Mouse (Mus musculus) bone marrow macrophage, adult 2 months (primary cell): Measurements from ENCODE around the gene Pcsk2. TPM values are rescaled to one million over a fixed set of nuclear protein-coding genes. Genes with fewer than 3 reads are reported as not detected.

ENCODE experiments used
- H3K27ac ChIP-seq: 2 replicates; pipeline ENCODE4 v1.5.1; 2012; ENCODE audit warnings: low read depth, low read length; ENCODE audit not compliant: insufficient read depth
- H3K4me1 ChIP-seq: 2 replicates; pipeline ENCODE4 v1.6.1; 2012; ENCODE audit warnings: low read length; ENCODE audit not compliant: control insufficient read depth, insufficient read depth
- H3K4me3 ChIP-seq: 2 replicates; pipeline ENCODE4 v1.5.1; 2012; ENCODE audit warnings: mild to moderate bottlenecking, low read length, moderate library complexity; ENCODE audit not compliant: insufficient read depth
- CTCF ChIP-seq: IDR thresholded peaks from 2 replicates; pipeline ENCODE4 v1.5.1; 2012; ENCODE audit warnings: low read depth, mild to moderate bottlenecking, low read length, moderate library complexity
- POLR2A ChIP-seq: IDR thresholded peaks from 2 replicates; pipeline ENCODE4 v1.6.1; 2012; ENCODE audit warnings: mild to moderate bottlenecking, low read depth, low read length, borderline replicate concordance
- polyA plus RNA-seq: library from polyadenylated mRNA; stranded (reverse); fragments of >200 nt; gene quantifications from 2 replicates; pipeline ENCODE4 v1.2.4, GENCODE M21; 2012; ENCODE audit not compliant: missing spikeins, insufficient read depth, insufficient read length

The Pcsk2 gene
- polyA plus RNA-seq, 1 experiment, result not detected

- no peak overlapping the region for H3K27ac ChIP-seq
- peaks cover 16% of the 10 kb centered on the region for H3K4me1 ChIP-seq
- no peak overlapping the region for H3K4me3 ChIP-seq
- no peak for TF ChIP-seq POLR2A
- TF ChIP-seq CTCF, result no peak
Measured at GRCm38 (mm10) chr2:143835820-143836219, 289.9 kb downstream of the Pcsk2 start.

- TF ChIP-seq CTCF, result peak; percentile 34; the same call in 1 of the 2 replicates
- TF ChIP-seq POLR2A, result no peak
- H3K4me3 ChIP-seq, result no peak overlapping the region
- H3K27ac ChIP-seq, result no peak overlapping the region
- H3K4me1 ChIP-seq, result peaks cover 16% of the 10 kb centered on the region
Measured at GRCm38 (mm10) chr2:143837291-143837701, 291.3 kb downstream of the Pcsk2 start.

DNA sequence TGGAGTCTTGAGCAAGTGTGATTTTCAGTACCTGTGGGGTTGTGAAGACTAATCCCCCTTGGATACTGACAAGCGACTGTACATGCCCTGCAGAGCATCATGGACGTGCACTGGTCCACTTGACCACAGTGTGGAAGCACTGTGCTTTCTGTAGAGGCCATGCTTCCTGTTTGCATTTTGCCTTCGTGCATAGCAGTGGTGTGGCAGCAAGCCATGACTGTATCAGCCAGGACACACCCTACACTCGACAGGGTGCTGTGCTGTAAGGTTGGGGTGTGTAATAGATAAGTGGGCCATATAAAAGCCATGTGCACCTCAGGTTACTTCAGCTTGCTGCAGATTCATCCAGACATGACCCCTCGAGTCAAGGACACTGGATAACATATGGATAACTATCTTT, 292.7 kb downstream of the Pcsk2 start:
- no peak overlapping the region for H3K27ac ChIP-seq
- TF ChIP-seq CTCF, result no peak
- no peak for TF ChIP-seq POLR2A
- H3K4me3 ChIP-seq, result no peak overlapping the region
- H3K4me1 ChIP-seq, result peaks cover 14% of the 10 kb centered on the region

- H3K27ac ChIP-seq, result no peak overlapping the region
- TF ChIP-seq POLR2A (no peak), CTCF (no peak)
- no peak overlapping the region for H3K4me3 ChIP-seq
- H3K4me1 ChIP-seq, result peaks cover 14% of the 10 kb centered on the region
Measured at GRCm38 (mm10) chr2:143839458-143839857, 293.5 kb downstream of the Pcsk2 start.

- H3K4me1 ChIP-seq, result peaks cover 17% of the 10 kb centered on the region
- no peak overlapping the region for H3K27ac ChIP-seq
- no peak overlapping the region for H3K4me3 ChIP-seq
Measured at GRCm38 (mm10) chr2:143840895-143841294, 294.9 kb downstream of the Pcsk2 start.

DNA sequence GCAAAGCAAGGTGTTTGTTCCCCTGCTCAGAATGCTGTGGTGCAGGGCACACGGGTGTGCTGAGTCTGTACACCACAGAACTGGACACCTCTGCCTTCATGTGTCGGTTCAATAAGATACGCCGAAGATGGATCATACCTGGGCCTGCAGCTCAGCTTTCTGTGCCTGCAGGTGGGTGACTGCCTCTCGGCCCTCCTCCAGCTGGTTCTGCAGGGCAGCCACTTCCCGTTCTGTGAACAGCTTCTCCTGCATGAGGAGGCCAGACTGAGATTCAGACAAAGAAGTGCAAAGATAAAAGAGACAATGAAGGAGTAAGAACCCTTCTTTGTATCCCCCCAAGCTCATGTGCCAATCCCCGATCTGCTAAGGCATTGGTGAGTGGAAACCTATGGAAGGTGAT, 295.6 kb downstream of the Pcsk2 start:
- no peak for TF ChIP-seq CTCF
- no peak for TF ChIP-seq POLR2A
- H3K27ac ChIP-seq, result no peak overlapping the region
- H3K4me1 ChIP-seq, result peaks cover 20% of the 10 kb centered on the region
- no peak overlapping the region for H3K4me3 ChIP-seq

More at GRCm38 (mm10) chr2:143840895-143841294, 294.9 kb downstream of the Pcsk2 start:
- no peak for TF ChIP-seq POLR2A
- TF ChIP-seq CTCF, result no peak

GRCm38 (mm10) chr2:143844779-143845178, 298.8 kb downstream of the Pcsk2 start:
- no peak for TF ChIP-seq POLR2A
- TF ChIP-seq CTCF, result no peak
- Histone ChIP-seq H3K27ac (no peak overlapping the region), H3K4me1 (peaks cover 34% of the 10 kb centered on the region), H3K4me3 (no peak overlapping the region)

GRCm38 (mm10) chr2:143846799-143847198, 300.8 kb downstream of the Pcsk2 start:
- Histone ChIP-seq H3K27ac (peak overlapping the region; percentile 29), H3K4me1 (peaks cover 36% of the 10 kb centered on the region), H3K4me3 (no peak overlapping the region)
- no peak for TF ChIP-seq POLR2A
- TF ChIP-seq CTCF, result no peak

- Histone ChIP-seq H3K4me1 (peaks cover 40% of the 10 kb centered on the region), H3K4me3 (no peak overlapping the region), H3K27ac (peak overlapping the region; percentile 29)
- no peak for TF ChIP-seq POLR2A
- no peak for TF ChIP-seq CTCF
Measured at GRCm38 (mm10) chr2:143847291-143847690, 301.3 kb downstream of the Pcsk2 start.

GRCm38 (mm10) chr2:143851354-143852221, 305.6 kb downstream of the Pcsk2 start:
- Histone ChIP-seq H3K27ac (no peak overlapping the region), H3K4me1 (peaks cover 39% of the 10 kb centered on the region), H3K4me3 (no peak overlapping the region)
- TF ChIP-seq CTCF (no peak), POLR2A (no peak)
